Mouse (Mus musculus): ENCODE data around the gene Ndufa1.

GRCm38 (mm10) chrX:37161169-37161568, 29.8 kb downstream of the Ndufa1 start:
- no peak for TF ChIP-seq CTCF (IDR thresholded peaks at IDR 0.05; ENCODE audit: low read depth)
- TF ChIP-seq EP300 (IDR thresholded peaks at IDR 0.05; ENCODE audit: low read depth) = no peak

Measured in liver, embryonic 14.5 days (tissue).